Mouse (Mus musculus) mouse embryonic stem cell (cell line): Measurements from ENCODE around the gene Dbil5.

Experiments used
- in situ Hi-C, 2 experiments: fragments of 300-500 bp; cut with MboI; formaldehyde crosslinking; loops; 1 replicate in 1 of 2; 3 replicates in 1 of 2; pipeline ENCODE4 v1.14.3; 2019 to 2020; ENCODE audit warnings: low sequenced_read_pairs in 2 of 2, low pct_unique_long_range_greater_than_20kb in 1 of 2, mixed read lengths in 1 of 2; ENCODE audit not compliant: unreplicated experiment in 1 of 2

The Dbil5 gene

DNA sequence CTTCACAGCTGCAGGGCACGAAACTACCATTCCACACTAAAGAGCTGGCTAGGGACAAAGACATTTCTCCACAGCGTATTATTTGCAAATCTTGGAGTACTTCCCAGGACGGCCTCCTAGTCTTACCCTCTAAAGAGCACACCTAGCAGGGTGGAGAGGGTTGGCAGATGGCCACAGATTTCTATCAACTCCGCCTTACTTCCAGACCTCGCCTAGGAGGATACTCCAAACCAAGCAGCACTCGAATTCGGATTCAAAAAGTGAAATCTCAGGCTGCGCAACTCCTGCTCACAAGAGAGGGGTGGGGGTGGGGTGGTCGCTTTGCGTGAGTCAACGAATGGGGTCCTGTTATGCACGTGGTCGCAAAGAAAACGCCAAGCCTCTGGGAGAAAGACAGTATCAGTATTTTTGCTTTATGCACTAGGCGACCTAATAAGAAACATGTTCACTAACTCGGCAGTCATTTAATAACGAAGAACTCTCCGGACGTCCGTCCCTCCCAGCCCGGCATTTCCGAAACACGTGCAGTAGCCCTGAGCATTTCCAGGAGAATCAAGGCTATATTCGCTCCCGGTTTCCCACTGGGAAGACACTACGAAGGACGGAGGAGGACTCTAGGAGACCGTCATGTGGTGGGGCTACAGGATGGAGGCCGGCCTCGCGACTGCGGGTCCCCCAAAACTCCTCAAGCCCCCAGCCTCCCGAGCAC lies 573 bp upstream of the Dbil5 start:
- in situ Hi-C loops: no loop called here

DNA sequence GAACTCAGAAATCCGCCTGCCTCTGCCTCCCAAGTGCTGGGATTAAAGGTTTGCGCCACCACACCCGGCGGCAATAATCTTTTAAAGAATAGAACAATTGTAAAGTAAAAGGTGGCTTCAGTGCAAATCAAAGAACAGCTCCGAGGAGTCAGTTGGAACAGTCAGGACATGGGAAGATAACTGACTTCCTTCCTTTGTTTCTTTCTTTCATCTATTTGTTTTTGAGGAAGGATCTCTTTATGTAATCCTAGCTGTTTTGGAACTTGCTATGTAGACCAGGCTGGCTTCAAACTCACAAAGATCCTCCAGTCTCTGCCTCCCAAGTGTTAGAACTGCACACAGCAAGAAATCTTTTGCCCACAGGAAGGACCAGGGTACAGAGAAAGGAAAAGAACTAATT lies 7.2 kb downstream of the Dbil5 start:
- in situ Hi-C loops: no loop called here

DNA sequence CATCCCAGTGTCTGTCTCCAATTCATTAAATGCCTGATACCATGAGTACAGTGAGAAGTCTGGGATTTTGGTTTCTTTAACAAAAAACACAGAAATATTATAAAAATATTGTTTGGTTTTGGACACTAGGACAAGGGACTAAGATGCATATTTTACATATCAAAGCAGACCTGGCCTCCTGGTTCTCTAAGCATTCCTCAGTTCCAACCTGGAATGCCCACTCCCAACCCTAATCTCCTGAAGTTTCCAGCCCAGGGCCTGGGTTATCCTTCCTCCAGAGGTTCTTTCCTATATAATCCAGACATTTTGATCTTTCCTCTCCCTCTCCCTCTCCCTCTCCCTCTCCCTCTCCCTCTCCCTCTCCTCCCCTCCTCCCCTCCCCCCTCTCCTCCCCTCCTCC lies 7.6 kb downstream of the Dbil5 start:
- in situ Hi-C loops: no loop called here

DNA sequence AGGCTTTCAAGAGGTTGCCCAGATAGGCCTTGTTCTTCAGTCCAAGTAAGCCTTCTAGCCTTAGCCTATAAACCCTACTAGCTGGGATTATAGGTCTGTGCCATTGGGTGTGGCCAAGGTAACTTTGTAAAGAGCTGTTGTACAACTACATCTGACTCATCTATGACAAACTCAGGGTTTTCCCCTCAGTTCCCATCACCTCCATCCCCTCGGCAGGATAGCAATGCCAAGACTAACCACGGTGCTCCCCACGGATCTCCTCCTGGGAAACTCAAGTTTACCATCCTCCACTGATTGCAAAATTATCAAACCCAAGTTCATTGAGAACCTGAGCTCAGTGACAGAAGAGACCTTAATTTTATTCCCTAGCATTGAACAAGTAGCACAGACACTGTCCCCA lies 18.7 kb downstream of the Dbil5 start:
- in situ Hi-C loops: no loop called here

DNA sequence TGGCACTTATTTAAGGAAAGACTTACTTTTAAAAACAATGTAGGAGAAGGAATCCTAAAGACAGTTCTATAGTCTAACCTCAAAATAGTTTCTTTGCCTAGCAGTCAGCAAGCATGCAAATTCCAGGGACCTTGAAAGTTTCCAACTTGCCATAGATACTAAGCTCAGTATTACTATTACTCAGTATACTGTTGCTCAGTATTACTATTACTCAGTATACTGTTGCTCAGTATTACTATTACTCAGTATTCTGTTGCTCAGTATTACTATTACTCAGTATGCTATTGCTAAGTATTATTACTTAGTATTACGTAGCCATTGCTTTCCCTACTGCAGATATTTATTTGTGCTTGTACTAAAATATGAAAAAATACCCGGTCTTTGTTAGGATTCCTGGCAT lies 22.3 kb downstream of the Dbil5 start:
- in situ Hi-C loops: no loop called here

DNA sequence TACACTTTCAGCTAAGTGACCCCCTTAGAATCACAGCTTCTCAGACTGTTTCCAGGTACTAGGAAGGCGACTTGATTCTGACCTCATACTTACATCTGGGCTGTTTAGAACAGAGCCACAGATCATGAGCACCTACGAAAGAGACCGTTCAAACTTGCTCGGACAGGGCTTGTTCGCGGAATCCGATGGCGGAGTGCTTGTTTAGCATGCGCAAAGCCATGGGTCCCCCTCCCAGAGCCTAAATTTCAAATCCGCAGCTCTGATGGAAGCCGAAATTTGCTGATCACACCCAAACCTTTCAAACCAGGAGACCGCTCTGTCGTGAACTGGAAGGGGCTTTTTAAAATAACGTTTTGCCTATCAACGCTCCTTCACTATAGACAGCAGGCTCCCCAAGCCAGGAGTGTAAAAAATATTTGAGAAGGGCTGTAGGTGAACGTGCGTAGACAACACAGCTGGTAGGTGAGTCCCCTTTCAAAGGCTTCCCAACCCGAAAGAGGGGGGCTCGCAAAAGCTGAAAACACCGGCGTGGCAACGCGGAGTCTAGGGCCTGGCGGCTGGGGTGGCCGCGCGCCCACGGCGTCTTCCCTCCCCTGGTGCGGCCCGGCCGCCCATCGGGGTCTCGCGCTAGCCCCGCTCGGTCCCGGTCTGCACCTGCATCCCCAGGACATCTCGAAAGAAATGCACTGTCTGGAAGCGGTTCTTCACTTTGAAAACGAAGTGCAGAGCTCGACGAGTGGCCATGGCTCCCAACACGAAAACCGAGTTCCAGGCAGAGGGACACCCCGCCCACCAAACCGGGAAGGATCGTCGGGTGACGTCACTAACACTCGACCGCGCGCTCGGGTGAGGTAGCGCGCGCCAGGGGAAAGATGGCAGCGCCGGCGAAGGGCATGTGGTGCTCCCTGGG lies 25.7 kb downstream of the Dbil5 start, which contains the start of the genes Mrm3 and Glod4:
Gene Mrm3 (plus strand): TSS at position 815 of the 910 bp plus-strand sequence.
Gene Glod4 (minus strand): TSS at position 825 of the 910 bp plus-strand sequence.
- in situ Hi-C loops: no loop called here

DNA sequence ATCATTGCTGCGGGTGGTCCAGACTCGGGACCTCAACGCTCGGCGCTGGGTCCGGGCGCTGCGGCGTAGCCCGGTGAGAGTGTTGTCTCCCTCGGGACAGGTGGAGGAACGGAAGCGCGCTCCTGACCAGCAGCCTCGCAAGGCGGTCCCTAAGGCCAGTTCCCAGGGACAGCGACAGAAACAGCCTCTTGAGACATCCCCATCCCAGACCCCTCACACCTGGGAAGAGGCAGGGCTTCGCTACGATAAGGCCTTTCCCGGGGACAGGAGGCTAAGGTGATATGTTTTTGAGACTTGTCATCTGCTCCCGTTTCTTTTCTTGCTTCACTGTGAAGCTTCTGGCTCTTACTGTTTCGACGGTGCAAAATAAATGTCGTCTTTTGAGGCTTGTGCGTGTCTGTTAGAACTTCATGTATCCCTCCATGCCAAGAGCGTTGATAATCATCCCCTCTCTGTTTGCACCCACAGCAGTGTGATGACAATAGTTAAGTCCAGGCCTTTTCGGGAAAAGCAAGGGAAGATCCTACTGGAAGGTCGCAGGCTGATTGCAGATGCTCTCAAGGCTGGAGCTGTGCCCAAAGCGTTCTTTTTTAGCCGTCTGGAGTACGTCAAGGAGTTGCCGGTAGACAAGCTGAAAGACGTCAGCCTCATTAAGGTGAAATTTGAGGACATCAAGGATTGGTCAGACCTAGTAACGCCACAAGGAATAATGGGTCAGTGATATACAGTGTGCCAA lies 26.6 kb downstream of the Dbil5 start:
- in situ Hi-C loops: no loop called here

DNA sequence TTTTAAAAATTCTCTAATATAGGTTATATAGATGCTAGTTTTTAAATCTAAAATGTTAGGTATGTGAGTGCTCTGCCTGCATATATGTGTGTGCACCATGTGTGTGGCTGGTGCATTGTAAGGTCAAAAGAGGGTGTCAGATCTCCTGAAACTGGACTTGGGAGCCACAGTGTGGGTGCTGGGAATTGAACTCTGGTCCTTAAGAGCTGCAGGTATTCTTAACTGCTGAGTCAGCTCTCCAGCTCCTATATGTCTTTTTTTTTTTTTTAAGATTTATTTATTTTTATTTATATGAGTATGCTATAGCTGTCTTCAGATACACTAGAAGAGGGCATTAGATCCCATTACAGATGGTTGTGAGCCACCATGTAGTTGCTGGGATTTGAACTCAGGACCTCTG lies 29.0 kb downstream of the Dbil5 start:
- in situ Hi-C loops: no loop called here

DNA sequence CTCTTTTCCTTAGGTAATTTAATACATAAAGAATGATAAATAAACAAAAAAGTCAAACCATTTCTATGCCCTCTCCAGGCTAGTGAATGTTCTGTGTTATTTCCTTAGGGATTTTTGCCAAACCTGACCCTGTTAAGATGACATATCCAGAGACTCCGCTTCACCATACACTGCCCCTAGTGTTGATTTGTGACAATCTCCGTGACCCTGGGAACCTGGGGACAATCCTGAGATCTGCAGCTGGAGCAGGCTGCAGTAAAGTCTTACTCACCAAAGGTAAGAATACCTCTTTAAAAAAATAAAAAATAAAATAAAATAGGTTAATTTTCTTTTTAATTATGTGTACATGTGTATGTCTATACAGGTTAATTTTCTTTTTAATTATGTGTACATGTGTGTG lies 29.8 kb downstream of the Dbil5 start:
- in situ Hi-C loops: no loop called here

DNA sequence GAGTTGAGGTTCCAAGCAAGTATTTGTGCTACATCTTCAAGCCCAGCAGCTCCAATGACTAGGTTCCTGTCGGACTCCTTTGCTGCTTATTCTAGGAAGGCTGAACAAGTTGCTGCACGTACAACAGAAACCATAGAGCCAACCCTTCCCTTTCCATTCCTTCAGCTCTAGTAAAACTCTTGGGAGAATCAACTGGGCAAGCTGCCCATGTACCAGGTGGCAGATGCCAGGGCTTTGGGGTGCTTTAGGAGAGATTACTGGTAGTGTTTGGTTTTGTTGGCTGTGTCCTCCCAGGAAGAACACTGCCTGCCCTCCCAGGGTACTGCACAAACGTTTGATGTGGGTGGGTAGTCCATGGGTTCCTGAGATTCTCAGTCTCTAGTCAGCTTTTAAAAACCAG lies 34.6 kb downstream of the Dbil5 start:
- in situ Hi-C loops: loop anchor here (5.0 kb wide), 2 partner anchors 145 to 150 kb away; partner anchors contain the start of gene Nxn (in 1 of the 2)

DNA sequence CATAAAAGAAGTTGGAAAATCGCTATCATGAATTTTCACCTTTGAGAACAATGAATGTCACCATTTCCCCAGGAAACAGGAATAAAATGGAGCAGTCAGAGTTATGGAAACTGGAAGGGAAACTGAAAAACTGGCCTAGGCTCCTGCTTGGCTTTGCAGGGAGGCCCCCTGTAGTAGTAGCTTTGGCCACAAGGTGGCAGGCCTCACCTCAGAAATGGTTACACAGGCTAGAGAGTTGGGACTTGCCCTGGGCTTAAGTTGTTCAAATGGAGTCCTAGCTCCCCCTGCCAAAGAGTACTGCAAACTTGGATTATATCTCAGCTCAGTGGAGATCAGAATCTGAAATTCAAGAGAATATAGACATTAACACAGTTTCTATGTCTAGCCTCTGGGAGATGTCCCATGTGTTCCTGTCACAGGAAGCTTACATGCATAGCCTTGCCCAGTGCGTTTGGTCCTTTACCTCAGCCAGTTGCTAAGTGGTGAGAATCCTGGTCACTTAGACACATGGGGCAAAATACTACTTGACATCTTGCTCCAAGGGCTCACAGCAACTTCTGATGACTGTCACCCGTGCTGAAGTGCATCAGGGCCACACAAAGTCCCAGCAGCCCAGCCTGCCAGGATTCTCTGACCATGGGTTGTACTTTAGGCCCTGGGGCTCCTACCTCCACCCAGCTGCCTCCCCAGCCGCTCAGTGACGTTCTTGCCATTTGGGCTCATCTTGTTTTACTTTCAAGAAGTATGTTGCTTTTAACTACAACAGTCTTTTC lies 35.9 kb downstream of the Dbil5 start:
- in situ Hi-C loops: loop anchor here (5.0 kb wide), 2 partner anchors 144 to 149 kb away; partner anchors contain the start of gene Nxn (in 1 of the 2)

DNA sequence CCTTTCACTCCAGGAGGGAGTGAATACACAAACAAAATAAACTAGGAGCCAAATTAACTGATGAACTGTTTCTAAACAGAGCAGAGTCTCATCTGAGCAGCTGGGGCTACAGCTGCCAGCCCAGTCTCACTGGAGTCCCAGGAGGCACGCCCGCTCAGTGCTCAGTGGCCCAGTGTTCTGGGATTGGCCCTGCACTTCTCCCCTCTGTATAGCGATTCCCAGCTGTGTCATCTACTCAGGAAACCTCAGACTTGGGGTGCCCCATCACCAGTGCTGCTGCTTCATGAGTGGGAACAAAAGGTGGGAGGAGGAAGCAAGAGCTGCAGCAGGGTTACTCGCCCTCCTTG lies 36.5 kb downstream of the Dbil5 start:
- in situ Hi-C loops: loop anchor here (5.0 kb wide), 2 partner anchors 143 to 148 kb away; partner anchors contain the start of gene Nxn (in 1 of the 2)

DNA sequence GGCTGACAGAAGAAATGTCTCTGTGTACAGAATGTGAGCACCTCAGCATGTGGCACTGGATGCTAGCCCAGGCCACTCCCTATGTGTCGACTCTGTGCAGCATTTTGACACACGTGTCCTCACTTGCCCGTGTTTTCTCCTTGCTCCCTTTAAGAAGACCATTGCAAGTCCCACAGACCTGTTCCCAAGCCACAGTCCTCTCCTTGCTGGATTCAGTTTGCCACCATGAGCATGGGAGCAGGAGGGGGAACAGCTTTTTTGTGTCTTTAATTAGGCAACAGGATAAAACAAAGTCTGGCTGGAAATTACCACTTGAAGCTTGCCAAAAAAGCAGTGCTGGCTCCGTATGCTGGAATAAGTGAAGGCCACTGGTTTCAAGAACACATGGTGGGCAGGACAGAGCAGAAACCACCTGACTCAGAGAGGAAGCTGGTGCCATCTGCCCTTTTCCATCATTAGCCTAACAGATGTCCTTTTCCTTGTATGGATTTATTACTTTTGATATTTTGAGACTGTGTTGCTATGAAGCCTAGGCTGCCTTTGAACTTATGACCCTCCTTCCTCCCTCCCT lies 38.1 kb downstream of the Dbil5 start:
- in situ Hi-C loops: no loop called here

DNA sequence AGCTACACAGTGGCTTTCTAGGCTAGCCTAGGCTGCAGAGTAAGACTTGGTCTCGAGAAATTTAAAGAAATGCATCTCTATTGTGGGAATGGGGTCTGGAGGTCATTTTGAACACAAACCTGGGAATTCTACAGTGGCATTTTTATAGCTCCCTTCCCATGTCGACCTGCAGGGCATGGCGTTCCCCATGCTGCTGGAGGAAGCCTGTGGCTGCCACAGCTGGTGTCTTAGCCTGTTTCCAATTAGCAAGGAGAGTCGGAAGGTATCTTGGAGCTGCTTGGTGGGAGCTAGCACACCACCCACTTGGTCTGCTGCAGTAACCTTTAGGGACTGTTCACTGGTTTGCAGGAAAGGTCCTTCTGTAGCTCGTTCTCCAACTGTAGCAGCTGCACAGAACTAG lies 38.7 kb downstream of the Dbil5 start:
- in situ Hi-C loops: no loop called here

DNA sequence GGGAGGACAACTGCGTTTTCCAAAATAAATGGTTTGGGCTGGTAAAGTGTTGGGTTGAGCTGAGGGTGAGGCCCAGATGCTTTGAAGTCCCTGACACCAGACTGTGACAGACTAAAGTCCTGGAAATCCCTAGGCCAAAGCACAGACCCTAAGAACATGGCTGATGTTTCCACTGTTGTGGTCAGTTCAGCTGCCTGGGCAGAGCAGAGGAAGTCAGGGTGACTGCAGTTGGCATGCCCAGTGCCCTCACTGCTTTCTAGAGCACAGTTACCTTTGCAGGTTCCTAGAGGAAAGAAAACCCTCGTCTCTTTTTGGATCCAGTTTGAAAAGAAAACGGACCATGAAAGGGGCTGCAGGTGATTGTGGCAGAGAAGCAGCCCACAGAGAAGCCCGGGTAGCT lies 40.0 kb downstream of the Dbil5 start:
- in situ Hi-C loops: no loop called here

DNA sequence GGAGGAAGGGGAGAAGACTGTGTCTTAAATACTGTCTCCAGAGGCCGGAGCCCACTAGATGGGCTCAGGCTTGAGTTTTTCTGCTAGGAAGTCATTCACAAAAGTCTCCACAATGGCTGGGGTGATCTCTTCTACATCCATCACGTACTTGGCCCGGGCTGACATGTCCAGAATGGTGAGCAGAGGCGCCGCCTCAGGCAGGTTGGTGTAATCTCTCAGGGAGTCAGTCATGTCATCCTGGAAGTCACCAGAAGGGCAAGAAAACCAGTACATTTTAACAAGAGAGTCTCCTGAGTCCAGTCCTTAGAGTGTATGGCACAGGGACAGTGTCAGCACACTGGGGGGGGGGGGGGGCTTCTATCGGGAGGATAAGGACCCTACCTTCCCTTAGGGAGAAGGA lies 41.1 kb downstream of the Dbil5 start:
- in situ Hi-C loops: no loop called here

DNA sequence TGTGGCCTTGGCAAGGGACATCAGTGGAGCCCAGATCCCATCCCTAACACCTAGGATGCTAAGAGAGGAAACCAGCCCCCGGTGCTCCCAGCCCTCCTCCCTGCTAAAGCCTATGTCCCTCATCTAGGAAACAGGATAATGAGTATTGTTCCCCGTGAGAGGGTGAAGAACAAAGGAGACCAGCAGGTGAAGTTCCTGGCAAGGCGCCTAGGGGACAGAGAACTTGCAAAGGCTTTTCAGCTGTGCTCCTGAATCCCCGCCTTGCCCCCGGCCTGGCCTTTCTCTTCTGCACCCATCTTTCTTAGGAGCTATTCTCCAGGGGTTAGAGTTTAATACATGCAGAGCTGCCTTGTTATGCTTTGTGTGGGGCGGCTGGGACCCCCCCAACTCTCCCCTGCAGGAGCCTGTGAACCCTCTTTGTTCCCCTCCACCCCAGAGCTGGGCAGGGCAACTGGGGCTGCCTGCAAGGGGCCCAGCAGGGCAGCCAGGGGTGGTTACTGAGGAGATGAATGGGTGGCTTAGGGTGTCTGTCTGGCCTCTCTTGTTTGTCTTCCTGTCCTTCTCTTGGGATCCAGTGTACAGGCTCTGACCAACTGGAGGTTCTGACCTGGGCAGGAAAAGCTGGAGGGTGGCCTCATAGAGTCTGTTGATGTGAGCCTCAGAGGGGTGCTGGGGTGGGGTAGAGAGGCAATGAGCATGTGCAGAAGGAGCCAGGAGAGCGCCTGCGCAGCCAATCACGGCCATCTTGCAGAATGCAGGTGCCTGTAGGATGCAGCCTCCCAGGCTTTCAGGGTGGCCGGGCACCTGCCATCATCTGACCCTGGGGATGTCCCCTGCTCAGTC lies 43.0 kb downstream of the Dbil5 start:
- in situ Hi-C loops: no loop called here
